Mouse (Mus musculus) heart, postnatal 10 days (tissue): ENCODE measurements around the gene Copz2. TPM values are rescaled to one million over a fixed set of nuclear protein-coding genes. Genes with fewer than 3 reads are reported as not detected.
"Not testable (repeated sequence)": the region's sequence is repeated elsewhere in the genome, so short reads cannot be mapped to it uniquely, and the experiment has no call there.

Experiments used
- DNase-seq, 2 experiments: peaks; one replicate each; pipeline ENCODE4 v3.0.0; 2021
- intact Hi-C: fragments of 180-260 bp; cut with DNase I; formaldehyde crosslinking; loops from one replicate; pipeline ENCODE4 v1.15.1; 2025
- total RNA-seq, 2 experiments: library from RNA; stranded (reverse); gene quantifications; 2 replicates each; pipeline ENCODE4 v1.2.3; 2021

Gene Copz2
- total RNA-seq, 2 experiments from 2014 or later: 43.8 to 50.3 TPM

DNA sequence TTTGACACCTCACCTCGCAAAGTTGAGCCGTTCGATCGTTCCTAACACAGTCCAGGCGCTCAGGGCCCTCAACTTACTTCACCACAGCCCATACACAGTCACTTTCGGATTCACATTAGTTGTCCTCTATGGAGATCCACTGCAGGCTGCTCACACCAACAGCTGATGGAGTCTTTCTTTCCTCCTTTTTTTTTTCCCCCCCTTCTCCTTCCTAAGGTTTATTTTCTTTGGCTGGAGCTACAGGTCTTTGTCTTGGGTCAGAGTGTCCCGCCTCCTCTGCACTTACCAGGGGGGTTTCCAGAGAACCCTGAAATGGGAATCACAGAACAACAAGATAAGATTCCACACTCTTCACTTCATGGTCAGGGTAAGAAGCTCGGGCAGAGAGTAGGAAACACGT is 21.8 kb upstream of the Copz2 start:
- intact Hi-C loops: loop anchor here (2.0 kb wide), 1 partner anchor 39 kb away; the partner anchor contains the start of gene Cbx1
- DNase-seq: peak; percentile 28 to 32

- intact Hi-C loops: no loop called here
- no peak for DNase-seq
These were observed 20.8 kb upstream of the Copz2 start for GRCm38 (mm10) chr11:96828881-96829280.

DNA sequence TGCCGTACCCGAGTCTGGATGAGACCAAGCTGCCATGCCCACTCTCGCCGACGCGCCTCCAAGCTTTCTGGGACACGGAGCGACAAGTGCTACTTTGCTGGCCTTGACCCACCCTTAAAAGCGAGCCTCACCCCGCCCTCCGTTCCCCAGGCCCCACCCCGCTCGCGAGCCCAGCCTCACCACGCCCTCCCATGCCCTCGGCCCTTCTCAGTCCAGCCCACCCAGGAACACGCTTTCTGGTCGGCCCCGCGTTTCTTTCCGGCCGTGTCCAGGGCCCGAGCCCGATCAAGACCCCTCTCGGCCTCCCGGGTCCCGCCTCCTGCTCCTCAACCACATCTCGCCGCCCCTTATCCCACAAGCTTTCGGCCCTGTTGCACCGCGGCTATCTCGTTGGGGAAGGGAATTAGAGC is 20.3 kb upstream of the Copz2 start:
- peak; percentile 93 to 94 for DNase-seq
- intact Hi-C loops: no loop called here

- intact Hi-C loops: loop anchor here (2.0 kb wide), 1 partner anchor 19 kb away; the partner anchor contains the start of gene Copz2
- DNase-seq: peak; percentile 99 to 100
These were observed 19.7 kb upstream of the Copz2 start, which contains the start of gene Nfe2l1 for GRCm38 (mm10) chr11:96829813-96830538. Nfe2l1 (minus strand) TSS chr11:96829968.

GRCm38 (mm10) chr11:96830539-96831216 is 19.0 kb upstream of the Copz2 start:
- intact Hi-C loops: loop anchor here (2.0 kb wide), 1 partner anchor 18 kb away; the partner anchor contains the start of gene Copz2

DNA sequence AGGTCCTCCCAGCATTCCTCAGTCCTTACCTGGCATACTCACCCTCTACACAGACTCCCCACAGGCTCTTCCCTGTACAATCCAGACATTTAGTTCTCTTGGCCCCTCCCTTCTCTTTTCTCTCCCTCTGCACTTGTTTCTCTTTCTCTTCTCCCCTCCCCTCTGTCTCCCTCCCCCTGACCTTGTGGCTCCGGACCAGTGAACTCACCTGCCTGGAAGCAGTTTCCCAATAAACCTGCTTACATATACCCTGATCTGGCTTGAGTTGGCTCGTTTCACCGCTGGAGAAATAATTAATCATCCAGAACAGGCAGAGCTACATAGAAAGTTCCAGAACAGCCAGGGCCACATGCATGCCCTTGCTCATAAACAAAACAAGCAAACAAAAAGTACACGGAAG is 18.2 kb upstream of the Copz2 start:
- intact Hi-C loops: loop anchor here (2.0 kb wide), 1 partner anchor 17 kb away; the partner anchor contains the start of gene Copz2
- DNase-seq: no peak

More at GRCm38 (mm10) chr11:96830539-96831216, 19.0 kb upstream of the Copz2 start:
- DNase-seq: no peak

DNA sequence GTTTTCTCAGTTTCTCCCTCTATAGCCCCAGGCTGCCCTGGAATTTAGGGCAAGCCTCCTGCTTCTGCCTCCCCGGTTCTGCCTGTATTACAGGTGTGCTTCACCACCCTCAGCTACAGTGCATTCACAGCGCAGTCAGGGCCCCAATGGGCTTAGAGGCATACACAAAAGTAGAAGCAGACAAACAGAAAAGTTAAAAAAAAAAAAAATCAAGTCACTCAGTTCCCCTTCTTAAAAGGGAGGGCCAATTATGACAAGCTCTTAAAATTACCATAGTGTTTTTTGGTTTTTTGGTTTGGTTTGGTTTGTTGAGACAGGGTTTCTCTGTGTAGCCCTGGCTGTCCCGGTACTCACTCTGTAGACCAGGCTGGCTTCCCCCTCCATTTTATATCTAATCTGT is 17.1 kb upstream of the Copz2 start:
- DNase-seq: no peak
- intact Hi-C loops: no loop called here

GRCm38 (mm10) chr11:96832973-96833372 is 16.7 kb upstream of the Copz2 start:
- intact Hi-C loops: no loop called here
- no peak for DNase-seq

GRCm38 (mm10) chr11:96834127-96834526 is 15.5 kb upstream of the Copz2 start:
- DNase-seq: no peak
- intact Hi-C loops: no loop called here

DNA sequence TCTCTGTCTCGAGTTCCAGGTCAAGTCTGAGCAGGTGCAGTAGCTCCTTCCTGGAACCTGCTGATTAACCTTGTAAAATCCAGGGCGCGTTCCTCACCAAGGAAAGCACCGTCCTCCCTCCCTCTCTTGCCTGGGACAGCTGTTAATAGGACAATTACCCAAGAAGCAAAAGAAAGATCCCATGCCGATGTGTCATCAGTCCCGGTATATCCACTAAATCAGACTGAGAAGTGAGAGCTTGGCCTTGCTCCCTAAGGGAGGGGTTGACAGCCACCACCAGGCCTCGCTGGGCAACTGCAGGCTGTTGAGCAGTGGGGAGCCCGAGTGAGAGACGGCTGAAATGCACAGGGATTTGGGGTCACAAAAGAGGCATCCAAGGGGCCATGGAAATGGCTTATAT is 12.4 kb upstream of the Copz2 start:
- DNase-seq: peak in 1 of 2 experiments; percentile 45
- intact Hi-C loops: no loop called here

DNA sequence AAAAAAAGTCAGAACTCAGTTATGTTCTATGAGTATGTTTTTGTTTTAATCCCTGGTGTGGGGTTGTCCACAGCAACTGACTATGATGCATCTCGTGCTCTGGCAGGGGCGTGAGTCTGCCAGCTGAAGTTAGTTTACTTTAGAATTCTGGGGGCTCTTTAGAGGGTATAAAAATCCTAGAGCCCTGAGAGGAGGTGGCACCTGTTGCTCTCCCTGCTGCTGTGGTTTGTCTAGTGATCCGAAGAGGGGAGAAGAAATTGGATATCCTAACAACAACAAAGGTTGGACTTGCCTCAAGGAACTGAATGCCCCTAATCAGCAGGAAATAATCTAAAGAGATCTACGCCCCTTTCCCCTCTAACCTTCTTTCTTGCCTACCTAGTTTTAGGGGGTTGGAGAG is 11.3 kb upstream of the Copz2 start:
- intact Hi-C loops: no loop called here

GRCm38 (mm10) chr11:96839428-96839827 is 10.2 kb upstream of the Copz2 start:
- no peak for DNase-seq
- intact Hi-C loops: no loop called here

More for the DNA sequence above, 11.3 kb upstream of the Copz2 start:
- DNase-seq: no peak

GRCm38 (mm10) chr11:96839877-96840276 is 9.8 kb upstream of the Copz2 start:
- intact Hi-C loops: no loop called here
- DNase-seq: no peak

DNA sequence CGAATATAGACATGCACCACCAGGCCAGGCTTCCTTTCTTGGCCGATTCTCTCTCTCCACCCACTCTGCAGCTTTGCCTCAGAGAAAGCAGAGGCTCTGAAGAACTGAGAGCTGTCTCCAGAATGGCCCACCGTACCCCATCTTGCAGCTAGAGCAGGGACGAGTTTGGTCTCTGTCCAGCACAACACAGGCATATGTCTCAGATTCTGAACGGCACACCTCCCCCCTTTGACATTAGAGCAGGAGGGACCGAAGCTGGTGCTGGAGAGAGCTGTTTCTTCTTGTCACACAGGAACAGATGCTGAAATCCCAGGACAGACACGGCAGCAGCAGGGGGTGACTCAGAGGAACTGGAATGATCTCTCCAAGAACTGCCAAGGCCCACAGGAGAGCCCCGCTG is 9.4 kb upstream of the Copz2 start:
- DNase-seq: peak in 1 of 2 experiments; percentile 23
- intact Hi-C loops: no loop called here

DNA sequence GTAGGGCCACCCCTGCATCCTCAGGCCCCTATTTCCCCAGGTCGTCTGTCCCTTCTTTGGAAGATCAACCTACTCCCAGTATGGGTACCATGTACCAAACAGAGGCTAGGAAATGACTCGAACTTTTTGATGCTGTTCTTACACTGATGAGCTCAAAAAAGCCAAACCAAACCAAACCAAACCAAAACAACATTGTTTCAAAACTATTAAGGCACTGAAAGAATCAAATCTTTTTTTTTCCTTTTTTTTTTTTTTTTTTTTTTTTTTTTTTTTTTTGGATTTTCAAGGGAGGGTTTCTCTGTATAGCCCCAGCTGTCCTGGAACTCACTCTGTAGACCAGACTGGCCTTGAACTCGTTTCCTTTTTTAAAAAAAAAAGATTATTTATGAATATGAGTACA is 6.0 kb upstream of the Copz2 start:
- intact Hi-C loops: no loop called here
- no peak for DNase-seq

GRCm38 (mm10) chr11:96847240-96847639 is 2.4 kb upstream of the Copz2 start:
- DNase-seq: no peak
- intact Hi-C loops: no loop called here

GRCm38 (mm10) chr11:96848694-96849093 is 976 bp upstream of the Copz2 start:
- DNase-seq: no peak
- intact Hi-C loops: loop anchor here (2.0 kb wide), 1 partner anchor 18 kb away; no protein-coding TSS in a partner anchor

DNA sequence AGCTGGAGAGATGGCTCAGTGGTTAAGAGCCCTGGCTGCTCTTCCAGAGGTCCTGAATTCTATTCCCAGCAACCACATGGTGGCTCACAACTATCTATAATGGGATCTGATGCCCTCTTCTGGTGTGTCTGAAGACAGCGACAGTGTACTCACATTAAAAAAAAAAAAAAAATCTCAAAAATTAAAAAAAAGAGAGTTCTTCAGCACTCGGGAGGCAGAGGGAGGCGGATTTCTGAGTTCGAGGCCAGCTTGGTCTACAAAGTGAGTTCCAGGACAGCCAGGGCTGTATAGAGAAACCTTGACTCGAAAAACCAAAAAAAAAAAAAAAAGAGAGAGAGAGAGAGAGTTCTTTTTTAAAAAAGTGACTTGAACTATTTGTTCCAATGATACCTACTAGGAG is 525 bp upstream of the Copz2 start:
- intact Hi-C loops: loop anchor here (2.0 kb wide), 1 partner anchor 18 kb away; no protein-coding TSS in a partner anchor
- DNase-seq: not testable (repeated sequence)

- no peak for DNase-seq
- intact Hi-C loops: no loop called here
These were observed 7.8 kb downstream of the Copz2 start for GRCm38 (mm10) chr11:96857446-96857845.

DNA sequence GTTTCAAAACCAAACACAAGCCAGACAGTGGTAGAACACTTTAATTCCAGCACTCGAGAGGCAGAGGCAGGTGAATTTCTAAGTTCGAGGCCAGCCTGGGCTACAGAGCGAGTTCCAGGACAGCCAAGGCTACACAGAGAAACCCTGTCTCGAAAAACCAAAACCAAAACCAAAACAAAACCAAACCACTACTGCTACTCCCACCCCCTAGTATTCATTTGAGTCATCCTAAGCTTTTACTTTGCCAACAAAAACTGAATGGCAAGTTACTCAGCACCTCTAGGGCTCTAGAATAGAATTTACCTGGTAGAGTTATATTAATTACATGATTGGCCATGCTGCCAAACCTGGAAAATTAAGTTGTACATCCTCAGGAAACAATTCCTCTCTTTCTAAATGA is 10.0 kb downstream of the Copz2 start:
- intact Hi-C loops: loop anchor here (2.0 to 5.0 kb wide), 3 partner anchors 82 to 581 kb away; partner anchors contain the start of gene Snx11
- no peak for DNase-seq

DNA sequence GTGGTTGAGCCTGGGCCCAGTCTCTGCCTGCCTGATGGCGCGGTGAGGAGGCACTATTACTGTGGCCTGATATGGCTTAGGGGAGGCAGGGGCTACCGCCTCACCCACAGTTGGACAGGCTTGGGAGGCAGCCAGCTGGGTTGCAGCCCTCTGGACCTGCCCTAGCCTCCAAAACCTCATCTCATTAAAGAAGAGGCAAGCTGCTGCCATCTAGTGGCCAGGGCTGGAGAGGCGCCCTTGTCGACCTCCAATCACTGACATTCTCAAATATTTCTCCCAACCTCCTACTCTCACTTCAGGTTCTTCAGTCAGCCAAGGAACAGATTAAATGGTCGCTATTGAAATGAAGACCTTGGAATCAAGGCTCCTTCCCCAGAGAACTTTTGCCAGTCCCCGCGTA is 10.9 kb downstream of the Copz2 start:
- intact Hi-C loops: loop anchor here (2.0 to 5.0 kb wide), 3 partner anchors 83 to 582 kb away; partner anchors contain the start of gene Snx11
- peak; percentile 91 to 95 for DNase-seq
